Mouse (Mus musculus) brain, embryonic 14.5 days (tissue): ENCODE measurements around the gene Ctu2.

Experiments
- CTCF ChIP-seq: fragments of 200-500 bp; IDR thresholded peaks from 2 replicates; pipeline ENCODE4 v1.5.1; 2012; ENCODE audit warnings: inconsistent platforms, mild to moderate bottlenecking, moderate library complexity, borderline replicate concordance; ENCODE audit not compliant: insufficient read depth, insufficient read length; ENCODE audit errors: extremely low read depth
- POLR2A ChIP-seq: fragments of 200-500 bp; IDR thresholded peaks from 2 replicates; pipeline ENCODE4 v1.6.1; 2012; ENCODE audit warnings: mild to moderate bottlenecking, inconsistent platforms, borderline replicate concordance; ENCODE audit not compliant: poor library complexity, insufficient read depth, insufficient read length, severe bottlenecking; ENCODE audit errors: extremely low read depth

GRCm38 (mm10) chr8:122520611-122521010 is 44.7 kb downstream of the Ctu2 start:
- TF ChIP-seq CTCF (no peak), POLR2A (no peak)
